Mouse (Mus musculus): Measurements from ENCODE around the gene Nxpe4. TPM values are rescaled to one million over a fixed set of nuclear protein-coding genes. Genes with fewer than 3 reads are reported as not detected.

The Nxpe4 gene
- polyA plus RNA-seq, 1 experiment from 2014 or later: 8.9 TPM

- no peaks in the 10 kb centered on the region for H3K9me3 ChIP-seq (ENCODE audit: control insufficient read depth, low read length)
- peak overlapping the region; percentile 2; the same call in 1 of the 2 replicates for H3K27ac ChIP-seq
- H3K4me2 ChIP-seq (replicated peaks): no peak overlapping the region
- H3K4me1 ChIP-seq (replicated peaks; ENCODE audit: control insufficient read depth, insufficient read depth, low read length): peaks cover 18% of the 10 kb centered on the region
- DNase-seq (ENCODE audit: low spot score) (peak; percentile 68), ATAC-seq (ENCODE audit: low FRiP score) (peak; percentile 78)
- H3K36me3 ChIP-seq (replicated peaks; ENCODE audit: control insufficient read depth, insufficient read depth): no peaks in the 10 kb centered on the region
- 16% methylated on average over 7 of the region's 7 CpGs for WGBS
- no peak overlapping the region for H3K4me3 ChIP-seq (replicated peaks; ENCODE audit: low read length)
- no peaks in the 10 kb centered on the region for H3K27me3 ChIP-seq (ENCODE audit: control insufficient read depth, insufficient read depth, low read length)
- H3K9ac ChIP-seq: no peak overlapping the region
These were observed 21.0 kb downstream of the Nxpe4 start for GRCm38 (mm10) chr9:48182718-48183414.

- Histone ChIP-seq H3K4me2 (replicated peaks) (no peak overlapping the region), H3K4me1 (replicated peaks; ENCODE audit: control insufficient read depth, insufficient read depth, low read length) (peaks cover 18% of the 10 kb centered on the region), H3K36me3 (replicated peaks; ENCODE audit: control insufficient read depth, insufficient read depth) (no peaks in the 10 kb centered on the region), H3K27ac (peak overlapping the region; percentile 29; the same call in 1 of the 2 replicates), H3K9me3 (ENCODE audit: control insufficient read depth, low read length) (no peaks in the 10 kb centered on the region), H3K9ac (no peak overlapping the region), H3K27me3 (ENCODE audit: control insufficient read depth, insufficient read depth, low read length) (no peaks in the 10 kb centered on the region), H3K4me3 (replicated peaks; ENCODE audit: low read length) (no peak overlapping the region)
- 45% methylated on average over 7 of the region's 7 CpGs for WGBS
- no peak for ATAC-seq (ENCODE audit: low FRiP score)
- no peak for DNase-seq (ENCODE audit: low spot score)
These were observed 22.5 kb downstream of the Nxpe4 start for GRCm38 (mm10) chr9:48184319-48184718.

GRCm38 (mm10) chr9:48188854-48189253 lies 27.0 kb downstream of the Nxpe4 start:
- DNase-seq (ENCODE audit: low spot score) (no peak), ATAC-seq (ENCODE audit: low FRiP score) (no peak)
- no peak overlapping the region for H3K27ac ChIP-seq
- H3K4me2 ChIP-seq (replicated peaks): no peak overlapping the region
- H3K4me3 ChIP-seq (replicated peaks; ENCODE audit: low read length): no peak overlapping the region
- no peaks in the 10 kb centered on the region for H3K9me3 ChIP-seq (ENCODE audit: control insufficient read depth, low read length)
- H3K27me3 ChIP-seq (ENCODE audit: control insufficient read depth, insufficient read depth, low read length): no peaks in the 10 kb centered on the region
- no peak overlapping the region for H3K9ac ChIP-seq
- H3K4me1 ChIP-seq (replicated peaks; ENCODE audit: control insufficient read depth, insufficient read depth, low read length): peaks cover 12% of the 10 kb centered on the region
- 85% methylated on average over 6 of the region's 6 CpGs for WGBS
- H3K36me3 ChIP-seq (replicated peaks; ENCODE audit: control insufficient read depth, insufficient read depth): no peaks in the 10 kb centered on the region

GRCm38 (mm10) chr9:48197458-48197884 lies 35.6 kb downstream of the Nxpe4 start:
- Histone ChIP-seq H3K4me2 (replicated peaks) (peak overlapping the region; percentile 22; the same call in 1 of the 2 replicates), H3K9me3 (ENCODE audit: control insufficient read depth, low read length) (no peaks in the 10 kb centered on the region), H3K27ac (no peak overlapping the region), H3K9ac (no peak overlapping the region), H3K27me3 (ENCODE audit: control insufficient read depth, insufficient read depth, low read length) (no peaks in the 10 kb centered on the region), H3K36me3 (replicated peaks; ENCODE audit: control insufficient read depth, insufficient read depth) (no peaks in the 10 kb centered on the region), H3K4me1 (replicated peaks; ENCODE audit: control insufficient read depth, insufficient read depth, low read length) (peaks cover 7% of the 10 kb centered on the region; the same call in 1 of the 2 replicates), H3K4me3 (replicated peaks; ENCODE audit: low read length) (no peak overlapping the region)
- ATAC-seq (ENCODE audit: low FRiP score) (no peak), DNase-seq (ENCODE audit: low spot score) (peak; percentile 41)
- WGBS: 24% methylated on average over 12 of the region's 12 CpGs

GRCm38 (mm10) chr9:48210970-48211369 lies 49.1 kb downstream of the Nxpe4 start:
- no peak overlapping the region for H3K4me2 ChIP-seq (replicated peaks)

GRCm38 (mm10) chr9:48211912-48212311 lies 50.1 kb downstream of the Nxpe4 start:
- H3K4me2 ChIP-seq (replicated peaks): no peak overlapping the region
- no peak overlapping the region for H3K9ac ChIP-seq
- DNase-seq (ENCODE audit: low spot score) (no peak), ATAC-seq (ENCODE audit: low FRiP score) (no peak)
- 91% methylated on average over 5 of the region's 5 CpGs for WGBS
- no peaks in the 10 kb centered on the region for H3K4me1 ChIP-seq (replicated peaks; ENCODE audit: control insufficient read depth, insufficient read depth, low read length)
- H3K36me3 ChIP-seq (replicated peaks; ENCODE audit: control insufficient read depth, insufficient read depth): no peaks in the 10 kb centered on the region
- no peaks in the 10 kb centered on the region for H3K9me3 ChIP-seq (ENCODE audit: control insufficient read depth, low read length)
- no peak overlapping the region for H3K4me3 ChIP-seq (replicated peaks; ENCODE audit: low read length)
- no peak overlapping the region for H3K27ac ChIP-seq
- H3K27me3 ChIP-seq (ENCODE audit: control insufficient read depth, insufficient read depth, low read length): no peaks in the 10 kb centered on the region

More at GRCm38 (mm10) chr9:48210970-48211369, 49.1 kb downstream of the Nxpe4 start:
- 87% methylated on average over 6 of the region's 6 CpGs for WGBS
- Histone ChIP-seq H3K4me3 (replicated peaks; ENCODE audit: low read length) (no peak overlapping the region), H3K27me3 (ENCODE audit: control insufficient read depth, insufficient read depth, low read length) (no peaks in the 10 kb centered on the region), H3K27ac (no peak overlapping the region), H3K9ac (no peak overlapping the region), H3K4me1 (replicated peaks; ENCODE audit: control insufficient read depth, insufficient read depth, low read length) (no peaks in the 10 kb centered on the region), H3K9me3 (ENCODE audit: control insufficient read depth, low read length) (no peaks in the 10 kb centered on the region), H3K36me3 (replicated peaks; ENCODE audit: control insufficient read depth, insufficient read depth) (no peaks in the 10 kb centered on the region)
- DNase-seq (ENCODE audit: low spot score): no peak
- ATAC-seq (ENCODE audit: low FRiP score): no peak

- ATAC-seq (ENCODE audit: low FRiP score) (no peak), DNase-seq (ENCODE audit: low spot score) (no peak)
- H3K27me3 ChIP-seq (ENCODE audit: control insufficient read depth, insufficient read depth, low read length): no peaks in the 10 kb centered on the region
- H3K4me1 ChIP-seq (replicated peaks; ENCODE audit: control insufficient read depth, insufficient read depth, low read length): no peaks in the 10 kb centered on the region
- H3K4me2 ChIP-seq (replicated peaks): no peak overlapping the region
- H3K4me3 ChIP-seq (replicated peaks; ENCODE audit: low read length): no peak overlapping the region
- WGBS: 85% methylated on average over 9 of the region's 9 CpGs
- no peak overlapping the region for H3K9ac ChIP-seq
- no peaks in the 10 kb centered on the region for H3K36me3 ChIP-seq (replicated peaks; ENCODE audit: control insufficient read depth, insufficient read depth)
- H3K9me3 ChIP-seq (ENCODE audit: control insufficient read depth, low read length): no peaks in the 10 kb centered on the region
- no peak overlapping the region for H3K27ac ChIP-seq
These were observed 52.9 kb downstream of the Nxpe4 start for GRCm38 (mm10) chr9:48214751-48215150.

- ATAC-seq (ENCODE audit: low FRiP score): no peak
- no peak overlapping the region for H3K9ac ChIP-seq
- no peak for DNase-seq (ENCODE audit: low spot score)
- H3K27ac ChIP-seq: no peak overlapping the region
- no peak overlapping the region for H3K4me2 ChIP-seq (replicated peaks)
- H3K9me3 ChIP-seq (ENCODE audit: control insufficient read depth, low read length): no peaks in the 10 kb centered on the region
- H3K27me3 ChIP-seq (ENCODE audit: control insufficient read depth, insufficient read depth, low read length): no peaks in the 10 kb centered on the region
- H3K4me3 ChIP-seq (replicated peaks; ENCODE audit: low read length): no peak overlapping the region
- no peaks in the 10 kb centered on the region for H3K36me3 ChIP-seq (replicated peaks; ENCODE audit: control insufficient read depth, insufficient read depth)
- WGBS: 86% methylated on average over 13 of the region's 13 CpGs
- H3K4me1 ChIP-seq (replicated peaks; ENCODE audit: control insufficient read depth, insufficient read depth, low read length): no peaks in the 10 kb centered on the region
These were observed 54.5 kb downstream of the Nxpe4 start for GRCm38 (mm10) chr9:48216091-48217001.

- ATAC-seq (ENCODE audit: low FRiP score): no peak
- H3K27ac ChIP-seq: no peak overlapping the region
- H3K9me3 ChIP-seq (ENCODE audit: control insufficient read depth, low read length): no peaks in the 10 kb centered on the region
- no peak overlapping the region for H3K4me3 ChIP-seq (replicated peaks; ENCODE audit: low read length)
- no peak overlapping the region for H3K4me2 ChIP-seq (replicated peaks)
- H3K27me3 ChIP-seq (ENCODE audit: control insufficient read depth, insufficient read depth, low read length): no peaks in the 10 kb centered on the region
- no peak for DNase-seq (ENCODE audit: low spot score)
- no peak overlapping the region for H3K9ac ChIP-seq
- no peaks in the 10 kb centered on the region for H3K36me3 ChIP-seq (replicated peaks; ENCODE audit: control insufficient read depth, insufficient read depth)
- WGBS: 85% methylated on average over 3 of the region's 3 CpGs
- no peaks in the 10 kb centered on the region for H3K4me1 ChIP-seq (replicated peaks; ENCODE audit: control insufficient read depth, insufficient read depth, low read length)
These were observed 68.9 kb downstream of the Nxpe4 start for GRCm38 (mm10) chr9:48230706-48231105.

Data from hindbrain, embryonic 14.5 days (tissue).